Mouse (Mus musculus) neural tube, embryonic 11.5 days (tissue): ENCODE measurements around the gene Prkar1a. TPM values are rescaled to one million over a fixed set of nuclear protein-coding genes. Genes with fewer than 3 reads are reported as not detected.
"Not testable (repeated sequence)": the region's sequence is repeated elsewhere in the genome, so short reads cannot be mapped to it uniquely, and the experiment has no call there.

Experiments used
- ATAC-seq: fragments of 200-750 bp; cut with Nextera tagmentation; 2 replicates; pipeline ENCODE4 v1.8.0; 2017; ENCODE audit warnings: moderate number of reproducible peaks, mild to moderate bottlenecking, moderate TSS enrichment, moderate library complexity; ENCODE audit not compliant: insufficient read depth, low FRiP score, low TSS enrichment
- DNase-seq: peaks from one replicate; pipeline ENCODE4 v3.0.0-alpha.2; 2015; ENCODE audit warnings: low spot score
- H3K27ac ChIP-seq: fragments of 300-500 bp; sonication (generic); 2 replicates; pipeline ENCODE4 v1.5.1; 2014; ENCODE audit warnings: low read depth, mild to moderate bottlenecking, low read length
- H3K27me3 ChIP-seq: fragments of 300-500 bp; sonication (generic); 2 replicates; pipeline ENCODE4 v1.6.1; 2014; ENCODE audit warnings: mild to moderate bottlenecking, low read length, mixed read lengths; ENCODE audit not compliant: control insufficient read depth, insufficient read depth
- H3K36me3 ChIP-seq: fragments of 300-500 bp; sonication (generic); 2 replicates; pipeline ENCODE4 v1.6.1; 2014; ENCODE audit warnings: mild to moderate bottlenecking, low read length, moderate library complexity, mixed read lengths; ENCODE audit not compliant: control insufficient read depth, insufficient read depth
- H3K4me1 ChIP-seq: fragments of 300-500 bp; sonication (generic); 2 replicates; pipeline ENCODE4 v1.6.1; 2014; ENCODE audit warnings: low read length, mixed read lengths; ENCODE audit not compliant: control insufficient read depth, insufficient read depth
- H3K4me2 ChIP-seq: fragments of 300-500 bp; sonication (generic); 2 replicates; pipeline ENCODE4 v1.6.1; 2014; ENCODE audit warnings: low read depth, mild to moderate bottlenecking, moderate library complexity
- H3K4me3 ChIP-seq: fragments of 300-500 bp; sonication (generic); 2 replicates; pipeline ENCODE4 v1.5.1; 2014; ENCODE audit warnings: low read depth, low read length
- H3K9ac ChIP-seq: fragments of 300-500 bp; sonication (generic); 2 replicates; pipeline ENCODE4 v1.6.1; 2014; ENCODE audit warnings: mild to moderate bottlenecking, low read length
- H3K9me3 ChIP-seq: fragments of 300-500 bp; sonication (generic); 2 replicates; pipeline ENCODE4 v1.6.1; 2016; ENCODE audit warnings: low read length; ENCODE audit not compliant: control insufficient read depth
- WGBS: fragments of 180-500 bp; shearing (Covaris S2); extraction: QIAGEN DNeasy Blood & Tissue Kit; methylation state at CpG from one replicate; pipeline ENCODE4 v1.1.7; 2014; 5-methylcytosine and 5-hydroxymethylcytosine counted together
- polyA plus RNA-seq: library from polyadenylated mRNA; unstranded; fragments of >200 nt; fragmentation: Nextera tagmentation; extraction: Ambion mirVana; gene quantifications from 2 replicates; pipeline ENCODE4 v1.2.1, GENCODE M21; 2014

Gene Prkar1a
- polyA plus RNA-seq, 1 experiment from 2014 or later: 461 TPM

GRCm38 (mm10) chr11:109651566-109652024 is 2.4 kb downstream of the Prkar1a start:
- Histone ChIP-seq H3K9ac (peak overlapping the region; percentile 96), H3K27me3 (no peaks in the 10 kb centered on the region), H3K4me2 (peak overlapping the region; percentile 82), H3K4me3 (peak overlapping the region; percentile 98), H3K4me1 (peaks cover 16% of the 10 kb centered on the region), H3K36me3 (peaks cover 4% of the 10 kb centered on the region; the same call in 1 of the 2 replicates), H3K27ac (peak overlapping the region; percentile 94), H3K9me3 (no peaks in the 10 kb centered on the region)
- DNase-seq: no peak
- under 1% methylated on average over 21 of the region's 21 CpGs for WGBS
- ATAC-seq: no peak

GRCm38 (mm10) chr11:109652505-109652904 is 3.3 kb downstream of the Prkar1a start:
- 80% methylated on average over 6 of the region's 6 CpGs for WGBS

GRCm38 (mm10) chr11:109653201-109653600 is 4.0 kb downstream of the Prkar1a start:
- 81% methylated on average over 8 of the region's 8 CpGs for WGBS

More at GRCm38 (mm10) chr11:109652505-109652904, 3.3 kb downstream of the Prkar1a start:
- ATAC-seq: no peak
- Histone ChIP-seq H3K36me3 (peaks cover 6% of the 10 kb centered on the region; the same call in 1 of the 2 replicates), H3K4me2 (peak overlapping the region; percentile 82), H3K27me3 (no peaks in the 10 kb centered on the region), H3K9ac (peak overlapping the region; percentile 96), H3K27ac (no peak overlapping the region), H3K4me3 (peak overlapping the region; percentile 98), H3K9me3 (no peaks in the 10 kb centered on the region), H3K4me1 (peaks cover 16% of the 10 kb centered on the region)
- DNase-seq: no peak

GRCm38 (mm10) chr11:109654581-109654980 is 5.4 kb downstream of the Prkar1a start:
- Histone ChIP-seq H3K9me3 (no peaks in the 10 kb centered on the region), H3K27ac (no peak overlapping the region), H3K4me2 (no peak overlapping the region), H3K36me3 (peaks cover 6% of the 10 kb centered on the region; the same call in 1 of the 2 replicates), H3K4me3 (no peak overlapping the region), H3K9ac (no peak overlapping the region), H3K27me3 (no peaks in the 10 kb centered on the region), H3K4me1 (peaks cover 16% of the 10 kb centered on the region)
- ATAC-seq: no peak
- 93% methylated on average over 6 of the region's 6 CpGs for WGBS
- no peak for DNase-seq

More at GRCm38 (mm10) chr11:109653201-109653600, 4.0 kb downstream of the Prkar1a start:
- H3K9me3 ChIP-seq: no peaks in the 10 kb centered on the region
- no peaks in the 10 kb centered on the region for H3K27me3 ChIP-seq
- ATAC-seq (no peak), DNase-seq (no peak)
- H3K4me1 ChIP-seq: peaks cover 16% of the 10 kb centered on the region
- no peak overlapping the region for H3K4me2 ChIP-seq
- H3K27ac ChIP-seq: no peak overlapping the region
- H3K4me3 ChIP-seq: no peak overlapping the region
- peaks cover 6% of the 10 kb centered on the region; the same call in 1 of the 2 replicates for H3K36me3 ChIP-seq
- H3K9ac ChIP-seq: peak overlapping the region; percentile 22; the same call in 1 of the 2 replicates

GRCm38 (mm10) chr11:109656232-109656631 is 7.0 kb downstream of the Prkar1a start:
- 89% methylated on average over 7 of the region's 7 CpGs for WGBS
- H3K4me2 ChIP-seq: no peak overlapping the region
- no peak for DNase-seq
- ATAC-seq: no peak
- no peak overlapping the region for H3K4me3 ChIP-seq
- no peak overlapping the region for H3K9ac ChIP-seq
- H3K9me3 ChIP-seq: no peaks in the 10 kb centered on the region
- H3K36me3 ChIP-seq: peaks cover 15% of the 10 kb centered on the region
- no peak overlapping the region for H3K27ac ChIP-seq
- no peaks in the 10 kb centered on the region for H3K27me3 ChIP-seq
- peaks cover 16% of the 10 kb centered on the region for H3K4me1 ChIP-seq

GRCm38 (mm10) chr11:109660526-109660925 is 11.3 kb downstream of the Prkar1a start:
- not testable (repeated sequence) for H3K4me2 ChIP-seq, H3K4me3 ChIP-seq, H3K9ac ChIP-seq, H3K27me3 ChIP-seq, H3K4me1 ChIP-seq, ATAC-seq, H3K9me3 ChIP-seq, H3K27ac ChIP-seq, DNase-seq
- WGBS: 92% methylated on average over 8 of the region's 8 CpGs
- peaks cover 25% of the 10 kb centered on the region for H3K36me3 ChIP-seq

- 92% methylated on average over 13 of the region's 13 CpGs for WGBS
- H3K4me3 ChIP-seq: no peak overlapping the region
- H3K27ac ChIP-seq: no peak overlapping the region
- peaks cover 34% of the 10 kb centered on the region for H3K36me3 ChIP-seq
- ATAC-seq (no peak), DNase-seq (no peak)
- no peaks in the 10 kb centered on the region for H3K9me3 ChIP-seq
- H3K4me1 ChIP-seq: no peaks in the 10 kb centered on the region
- no peaks in the 10 kb centered on the region for H3K27me3 ChIP-seq
- no peak overlapping the region for H3K9ac ChIP-seq
- H3K4me2 ChIP-seq: no peak overlapping the region
Observed at GRCm38 (mm10) chr11:109664293-109664692, 15.1 kb downstream of the Prkar1a start.

GRCm38 (mm10) chr11:109665424-109665823 is 16.2 kb downstream of the Prkar1a start:
- no peak overlapping the region for H3K4me3 ChIP-seq
- WGBS: 87% methylated on average over 6 of the region's 6 CpGs
- H3K4me1 ChIP-seq: no peaks in the 10 kb centered on the region
- peaks cover 28% of the 10 kb centered on the region for H3K36me3 ChIP-seq
- H3K27ac ChIP-seq: no peak overlapping the region
- no peak overlapping the region for H3K4me2 ChIP-seq
- H3K9me3 ChIP-seq: no peaks in the 10 kb centered on the region
- no peak for ATAC-seq
- H3K27me3 ChIP-seq: no peaks in the 10 kb centered on the region
- no peak for DNase-seq
- H3K9ac ChIP-seq: no peak overlapping the region

GRCm38 (mm10) chr11:109666411-109666810 is 17.2 kb downstream of the Prkar1a start:
- no peaks in the 10 kb centered on the region for H3K9me3 ChIP-seq
- H3K27ac ChIP-seq: no peak overlapping the region
- H3K4me3 ChIP-seq: no peak overlapping the region
- H3K4me1 ChIP-seq: no peaks in the 10 kb centered on the region
- peaks cover 25% of the 10 kb centered on the region for H3K36me3 ChIP-seq
- no peak overlapping the region for H3K4me2 ChIP-seq
- 93% methylated on average over 13 of the region's 13 CpGs for WGBS
- H3K9ac ChIP-seq: no peak overlapping the region
- no peaks in the 10 kb centered on the region for H3K27me3 ChIP-seq
- ATAC-seq: no peak
- no peak for DNase-seq
